Mouse (Mus musculus) layer of hippocampus, postnatal 10 days (tissue): ENCODE results near the gene Adk. TPM values are rescaled to one million over a fixed set of nuclear protein-coding genes. Genes with fewer than 3 reads are reported as not detected.
A peak's percentile ranks its signal among the peaks of the same experiment; 100 is the strongest.

Experiments
- DNase-seq, 2 experiments: peaks; one replicate each; pipeline ENCODE4 v3.0.0; 2021; ENCODE audit warnings: low spot score in 2 of 2
- total RNA-seq, 2 experiments: library from RNA; stranded (reverse); gene quantifications; 2 replicates each; pipeline ENCODE4 v1.2.3; 2021

Gene Adk
- total RNA-seq, 2 experiments from 2014 or later: 70.3 to 70.6 TPM

DNA sequence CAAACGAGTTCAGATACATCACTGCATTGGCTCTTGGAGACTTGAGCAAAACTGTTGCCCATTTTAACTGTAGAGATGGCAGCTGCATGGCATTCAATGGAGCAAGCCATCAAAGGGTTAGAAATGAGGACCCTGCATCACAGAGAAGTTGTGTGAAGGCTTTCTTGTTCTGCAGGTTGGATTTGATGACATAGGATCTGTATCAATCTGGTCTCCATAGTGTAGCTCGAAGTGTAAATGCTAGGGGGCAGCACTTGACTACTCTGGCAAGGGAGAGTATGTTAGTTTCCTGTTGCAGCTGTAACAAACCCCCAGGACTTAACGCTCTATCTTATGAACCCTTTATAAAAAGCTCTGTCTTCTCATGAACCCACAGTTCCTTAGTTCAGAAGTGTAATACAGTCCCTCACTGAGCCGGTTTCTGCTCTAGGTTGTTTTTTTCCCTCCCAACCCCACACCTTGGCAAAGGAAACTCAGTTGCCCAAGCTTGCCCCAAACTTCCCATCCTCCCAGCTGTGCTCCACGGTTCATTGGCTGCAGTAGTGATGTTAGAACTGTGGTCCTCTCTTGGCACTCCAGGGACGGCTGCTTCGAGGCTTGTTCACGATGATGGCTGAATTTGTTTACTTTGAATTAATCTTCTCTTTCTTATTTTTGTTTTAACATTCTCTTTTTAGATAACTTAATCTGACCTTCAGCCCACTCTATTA is 91.2 kb downstream of the Adk start:
- peak; percentile 53 to 54 for DNase-seq

DNA sequence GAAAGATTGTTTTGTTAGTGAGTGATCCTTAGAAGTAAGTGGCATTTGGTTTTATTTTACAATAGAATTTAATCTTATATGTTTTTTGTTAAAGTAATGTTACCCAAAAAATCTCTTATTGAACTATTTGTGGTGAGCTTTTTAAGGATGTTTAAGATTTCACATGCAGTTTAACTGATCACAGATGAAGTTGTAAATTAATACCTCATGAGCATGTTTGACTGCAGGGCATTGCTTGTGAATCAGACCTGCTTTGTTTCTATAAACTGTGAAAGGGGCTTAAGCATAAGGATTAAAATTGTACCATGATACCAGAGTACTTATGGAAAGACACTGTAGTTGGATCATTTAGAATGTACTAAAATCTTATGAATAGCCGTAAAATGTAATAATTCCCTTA is 94.8 kb downstream of the Adk start:
- no peak for DNase-seq

DNA sequence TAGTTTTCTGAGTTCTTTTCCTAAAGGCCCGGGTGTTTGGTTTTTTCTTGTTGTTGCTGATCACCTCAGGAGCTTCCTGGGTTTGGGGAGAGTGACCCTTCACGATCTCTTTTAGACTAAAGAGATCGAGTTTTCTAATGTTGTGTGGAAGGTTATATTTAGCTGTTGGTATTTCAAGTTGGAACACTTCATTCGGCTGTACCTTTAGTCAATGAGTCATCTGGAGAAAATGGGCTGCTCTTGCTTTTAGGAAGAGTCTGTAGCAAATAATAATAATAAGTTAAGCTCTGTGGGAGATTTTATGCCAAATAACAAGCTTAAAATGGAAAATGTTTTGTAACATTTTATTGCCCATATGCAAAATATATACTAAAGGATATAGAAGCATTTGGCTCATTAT is 97.9 kb downstream of the Adk start:
- DNase-seq: no peak

DNA sequence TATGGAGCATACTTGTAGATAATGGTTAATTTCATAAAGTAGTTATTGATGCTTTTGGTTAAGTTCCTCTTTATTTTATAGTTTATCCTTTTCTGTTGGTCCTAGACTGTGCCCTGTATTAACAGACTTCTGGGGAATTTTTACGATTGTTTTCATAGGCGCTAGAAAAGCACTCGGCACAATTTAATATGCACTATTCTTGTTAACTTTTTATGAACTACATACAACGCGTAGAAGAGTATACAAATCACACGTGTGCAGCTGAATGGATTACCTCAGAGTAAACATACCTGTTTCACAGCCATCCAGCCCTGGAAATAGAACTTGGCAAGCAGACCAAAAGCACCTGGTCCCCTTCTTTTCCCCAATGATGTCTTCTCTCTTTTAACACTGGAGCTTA is 99.7 kb downstream of the Adk start:
- DNase-seq: no peak

DNA sequence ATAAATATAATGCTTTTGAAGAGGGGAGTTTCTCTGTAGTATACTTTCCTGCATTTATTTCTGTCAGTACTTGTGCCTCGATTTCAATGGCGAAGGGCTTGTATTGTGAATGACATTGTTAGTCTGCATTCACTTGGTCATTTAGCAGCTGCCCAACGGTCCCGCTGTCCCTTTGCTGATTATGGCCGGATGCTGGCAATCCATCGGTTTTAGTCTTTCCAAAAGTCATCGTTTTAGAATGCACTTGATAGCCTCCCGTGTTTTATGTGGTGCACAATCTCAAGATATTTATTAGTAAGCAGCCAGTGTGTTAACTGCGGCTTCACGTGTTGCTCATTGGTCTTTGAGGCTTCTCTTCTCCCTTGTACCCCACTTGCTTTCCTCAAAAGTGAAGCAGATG is 113.3 kb downstream of the Adk start:
- no peak for DNase-seq

DNA sequence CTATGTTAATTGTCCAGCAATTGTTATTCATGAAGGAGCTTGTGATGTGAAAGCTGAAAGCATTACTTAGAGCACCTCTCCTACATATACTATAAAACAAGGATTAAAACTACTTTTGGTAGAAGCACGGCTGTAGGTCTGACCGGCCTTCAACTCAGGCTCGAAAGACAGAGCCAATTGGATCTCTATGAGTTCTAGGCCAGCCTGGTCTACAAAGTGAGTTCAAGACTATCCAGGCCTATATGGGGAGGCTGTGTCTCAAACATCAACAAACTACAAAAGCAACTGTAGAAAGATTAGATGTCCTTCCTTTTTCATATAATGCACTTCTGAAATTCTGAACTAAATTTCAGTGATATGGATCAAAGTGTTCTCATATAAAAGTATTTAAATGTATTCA is 113.7 kb downstream of the Adk start:
- no peak for DNase-seq

DNA sequence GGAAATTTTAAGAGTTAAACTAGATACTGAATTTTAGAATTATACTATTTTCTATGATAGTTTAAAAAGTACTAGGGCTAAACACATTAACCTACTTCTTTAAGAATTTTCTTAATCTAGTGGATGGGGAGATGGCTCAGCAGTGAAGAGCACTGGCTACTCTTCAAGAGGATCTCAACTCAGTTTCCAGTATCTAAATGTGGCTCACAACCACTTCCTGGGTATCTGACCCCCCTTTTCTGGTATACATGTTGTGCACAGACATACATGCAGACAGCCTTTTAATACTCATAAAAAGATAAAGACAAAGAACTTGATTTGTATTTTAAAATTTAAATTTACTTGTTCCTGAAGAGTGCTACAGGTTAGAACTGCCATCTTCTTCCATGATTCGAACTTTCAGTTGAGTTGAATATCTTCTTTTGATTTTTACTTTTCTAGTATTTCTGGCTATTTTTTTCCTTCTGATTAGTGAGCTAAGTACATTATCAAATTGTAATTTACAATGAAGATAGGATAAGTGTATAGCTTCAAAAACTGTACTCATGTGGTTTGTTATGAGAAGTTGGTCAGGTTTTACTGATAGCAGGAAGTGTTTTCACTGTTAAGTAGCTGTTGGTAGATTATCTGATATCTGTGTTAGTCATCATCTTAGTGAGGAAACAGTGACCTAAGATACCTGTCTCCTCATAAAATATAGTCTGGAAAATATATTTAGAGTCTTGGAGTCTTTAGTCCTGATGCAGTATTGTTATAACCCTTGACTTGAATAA is 121.8 kb downstream of the Adk start:
- no peak for DNase-seq

DNA sequence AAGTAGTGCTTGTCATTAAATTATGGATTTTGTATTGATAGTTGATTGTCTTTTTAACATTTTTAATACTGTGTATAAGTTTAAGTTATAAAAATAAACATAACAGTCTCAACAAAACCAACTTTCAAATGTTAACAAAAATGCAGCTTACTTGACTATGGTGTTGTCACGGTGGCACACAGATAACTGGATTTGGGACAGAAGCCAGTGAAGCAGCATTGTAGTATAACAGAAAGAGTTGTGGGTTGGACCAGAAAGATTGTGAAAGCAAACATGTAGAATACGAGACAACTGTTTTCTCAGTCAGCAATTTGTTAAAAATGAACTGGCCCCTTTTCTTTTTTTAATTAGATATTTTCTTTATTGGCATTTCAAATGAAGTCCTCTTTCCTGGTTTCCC is 122.4 kb downstream of the Adk start:
- DNase-seq: no peak

DNA sequence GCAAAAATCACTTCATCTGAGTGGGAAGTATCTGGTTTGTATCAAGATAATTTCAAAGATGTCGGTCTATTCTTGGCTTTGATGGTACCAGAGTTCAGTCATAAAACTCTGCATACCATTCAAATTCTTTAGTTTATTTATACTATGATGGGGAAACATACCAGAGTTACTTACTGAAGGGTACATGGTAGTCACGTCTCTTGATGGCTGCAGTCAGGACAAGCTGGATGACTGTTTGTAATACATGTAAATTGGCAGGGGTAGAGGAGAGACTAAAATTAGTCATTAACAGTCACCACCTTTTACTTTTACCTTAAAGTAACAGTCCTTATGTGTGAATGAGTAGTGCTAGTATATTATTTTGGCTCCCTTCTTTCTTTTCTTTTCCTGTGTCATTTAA is 125.4 kb downstream of the Adk start:
- no peak for DNase-seq

DNA sequence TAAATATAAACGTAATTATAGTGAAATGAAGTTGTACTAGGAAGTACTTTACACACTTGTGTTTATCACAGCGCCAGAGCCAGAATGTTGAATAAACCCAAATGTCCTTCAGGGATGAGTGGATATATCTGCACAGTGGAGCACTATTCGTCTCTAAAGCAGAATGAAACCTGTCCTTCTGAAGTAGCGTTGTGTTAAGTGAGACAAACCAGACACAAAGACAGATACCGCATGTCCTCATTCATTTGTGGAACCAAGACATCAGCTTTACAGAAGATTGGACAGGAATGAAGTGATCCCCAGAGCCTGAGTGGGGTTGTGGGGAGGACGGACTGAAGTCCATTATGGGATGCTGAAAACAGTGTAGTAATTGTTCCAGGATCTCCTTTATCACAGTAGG is 126.0 kb downstream of the Adk start:
- no peak for DNase-seq

DNA sequence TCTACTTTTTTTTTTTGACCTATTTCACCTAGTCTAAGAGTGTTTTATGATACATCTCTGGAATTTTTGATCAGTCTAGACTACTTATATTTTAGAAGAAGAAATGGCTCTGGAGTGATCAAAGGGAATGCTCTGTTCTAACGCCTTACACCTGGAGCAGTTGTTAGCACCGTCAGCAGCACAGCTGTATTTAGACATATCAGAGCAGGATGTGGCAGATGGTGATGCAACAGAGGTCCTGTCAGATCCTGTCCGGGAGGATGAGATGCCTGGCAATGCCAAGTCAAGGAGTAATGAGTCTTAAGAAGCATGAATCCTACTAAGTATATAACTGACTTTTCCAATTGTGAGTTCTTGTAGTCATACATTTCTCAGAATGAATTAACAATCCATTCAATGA is 128.7 kb downstream of the Adk start:
- no peak for DNase-seq

DNA sequence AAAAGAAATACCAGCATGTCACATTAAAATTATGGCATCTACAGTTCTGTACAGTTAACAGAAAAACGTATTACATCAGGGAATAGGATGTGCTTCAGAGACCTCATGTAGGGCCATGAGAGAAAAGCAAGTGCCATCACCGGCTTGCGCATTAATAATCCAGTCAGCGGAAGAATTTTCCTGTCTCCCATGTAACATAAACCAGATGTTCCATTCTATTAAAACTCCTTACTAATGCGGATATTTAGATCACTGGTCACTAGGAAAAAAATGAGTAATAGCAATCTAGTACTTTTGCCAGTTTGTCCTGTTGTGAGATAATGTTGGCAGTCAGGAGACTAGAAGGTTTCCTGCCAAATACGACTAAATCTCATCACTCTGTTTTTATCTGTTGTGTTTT is 139.6 kb downstream of the Adk start:
- no peak for DNase-seq

DNA sequence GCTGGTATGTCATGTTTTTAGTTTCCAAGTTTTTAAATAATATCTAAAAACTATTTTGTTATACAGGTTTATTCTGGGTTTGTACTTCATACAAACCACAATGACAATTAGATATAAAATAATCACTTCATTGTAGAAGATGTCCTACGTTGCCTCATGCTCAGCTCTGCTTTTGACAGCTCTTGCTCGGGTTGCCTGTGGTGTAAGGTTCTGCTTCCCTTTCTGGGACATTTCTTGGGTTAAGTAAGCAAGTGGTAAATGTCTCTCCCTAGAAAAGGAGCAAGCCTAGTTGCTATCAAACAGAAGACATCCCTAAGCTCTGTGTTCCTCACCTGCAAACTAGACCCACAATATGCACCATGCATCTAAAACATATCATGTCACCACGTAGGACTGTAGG is 140.4 kb downstream of the Adk start:
- no peak for DNase-seq

DNA sequence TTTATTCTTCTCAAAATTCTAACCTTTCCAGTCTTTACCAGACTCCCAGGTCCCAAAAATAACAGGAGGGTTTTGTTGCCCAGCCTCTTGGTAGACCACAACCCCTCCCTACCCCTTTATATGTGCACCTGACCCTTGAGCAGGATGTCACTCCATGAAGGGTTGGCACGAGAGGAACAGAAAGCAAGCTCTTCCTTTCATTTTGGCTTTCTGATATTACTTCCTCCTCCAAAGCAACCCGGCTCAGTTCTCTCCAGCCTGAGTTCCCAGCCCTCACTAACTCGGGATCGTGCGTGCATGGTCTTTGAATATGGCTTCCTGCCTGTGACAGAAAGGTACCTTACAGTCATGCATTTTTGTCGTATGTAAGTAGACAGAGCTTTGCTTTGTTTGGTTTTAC is 142.0 kb downstream of the Adk start:
- no peak for DNase-seq

DNA sequence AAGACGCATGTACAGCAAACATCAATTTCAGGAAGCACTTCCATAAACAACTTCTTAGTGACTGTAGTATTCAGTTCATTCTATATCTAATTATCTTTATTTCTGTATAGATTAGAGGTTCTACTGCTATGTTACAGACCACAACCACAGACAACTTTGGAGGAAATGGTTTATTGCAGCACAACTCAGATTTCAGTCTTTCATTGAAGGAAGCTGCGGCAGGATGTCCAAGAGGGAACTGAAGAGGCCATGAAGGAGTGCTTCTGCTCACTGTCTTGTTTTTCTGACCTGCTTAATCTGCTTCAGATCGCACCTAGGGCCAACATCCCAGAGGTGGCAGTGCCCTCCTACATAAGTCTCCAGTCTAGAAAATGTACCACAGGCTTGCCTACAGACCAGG is 148.5 kb downstream of the Adk start:
- DNase-seq: no peak

DNA sequence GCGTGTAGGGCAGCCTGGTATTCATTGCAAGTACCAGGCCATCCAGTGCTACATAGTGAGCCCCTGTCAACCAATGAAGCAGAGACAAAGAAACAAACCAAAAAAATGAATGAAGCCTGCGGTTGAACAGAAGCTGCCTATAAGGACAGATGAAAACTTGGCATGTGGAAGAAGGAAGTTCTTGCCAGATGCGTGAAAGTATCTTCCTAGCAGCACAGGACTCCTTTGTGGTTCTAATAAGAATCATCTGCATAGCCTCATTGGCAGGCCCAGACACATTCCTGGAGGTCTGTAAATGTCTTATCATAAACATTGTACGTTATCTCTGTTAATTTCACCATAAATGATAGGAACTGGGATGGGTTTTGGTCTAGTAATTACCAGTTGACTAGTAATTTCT is 154.1 kb downstream of the Adk start:
- DNase-seq: no peak

DNA sequence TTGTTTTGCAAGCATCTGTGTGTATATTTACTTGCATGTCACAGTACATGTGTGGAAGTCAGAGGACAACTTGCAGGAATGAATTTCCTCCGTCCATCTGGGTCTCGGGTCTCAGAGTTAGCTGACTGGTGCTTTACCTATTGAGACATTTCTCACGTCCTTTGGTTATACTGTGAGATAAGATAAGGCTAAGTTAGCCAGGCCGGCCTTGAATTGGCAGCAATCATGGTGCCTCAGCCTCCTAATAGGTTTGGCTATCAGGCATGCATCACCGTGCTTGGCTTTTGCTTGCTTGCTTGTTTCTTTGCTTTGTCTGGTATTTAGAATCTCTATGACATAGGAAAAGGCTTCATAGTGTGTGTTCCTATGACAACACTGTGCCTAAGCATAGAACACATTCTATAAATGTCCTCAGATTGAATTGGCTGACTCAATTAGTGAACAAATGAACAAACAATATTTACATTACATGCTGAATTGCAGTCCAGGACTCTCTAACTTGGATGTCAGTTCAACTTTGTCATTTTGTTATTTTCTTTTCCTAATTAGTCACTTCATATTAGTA is 169.3 kb downstream of the Adk start:
- DNase-seq: no peak

DNA sequence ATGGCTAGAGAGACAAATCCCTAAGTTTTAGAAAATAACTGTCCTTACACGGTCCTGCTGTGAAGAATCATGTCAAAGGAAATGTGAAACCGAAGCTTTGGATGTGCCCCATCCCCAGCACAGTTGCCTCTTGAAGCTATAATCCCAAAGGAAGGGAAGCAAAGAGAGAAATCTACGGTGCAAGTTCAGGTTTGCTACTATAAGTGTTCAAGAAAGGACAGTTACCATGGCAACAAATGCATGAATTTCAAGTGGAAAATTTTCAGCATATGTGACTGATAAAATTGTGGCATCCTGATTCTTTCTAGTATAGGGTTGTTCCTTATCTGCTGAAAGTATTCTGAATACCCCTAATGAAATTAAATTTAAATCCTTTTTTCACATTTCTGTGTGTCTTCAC is 169.8 kb downstream of the Adk start:
- DNase-seq: no peak

DNA sequence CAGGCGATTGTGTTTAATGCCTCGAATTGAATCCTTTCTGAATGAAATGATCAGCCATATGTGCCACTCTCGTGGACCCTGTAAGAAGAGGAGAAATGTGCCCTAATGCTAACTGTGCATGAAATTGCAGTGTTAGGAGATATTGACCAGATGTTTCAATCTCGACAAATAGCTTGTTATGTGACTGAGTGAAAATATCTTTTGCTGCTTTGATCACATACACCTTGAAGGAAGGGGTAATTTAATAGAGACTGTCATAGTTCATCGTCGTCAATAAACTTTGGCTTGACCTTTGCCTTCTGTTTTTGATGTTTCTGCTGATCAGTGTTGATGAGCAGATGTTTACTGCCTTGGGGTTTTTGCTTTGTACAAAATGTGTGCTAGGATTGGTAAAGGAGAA is 171.1 kb downstream of the Adk start:
- no peak for DNase-seq

DNA sequence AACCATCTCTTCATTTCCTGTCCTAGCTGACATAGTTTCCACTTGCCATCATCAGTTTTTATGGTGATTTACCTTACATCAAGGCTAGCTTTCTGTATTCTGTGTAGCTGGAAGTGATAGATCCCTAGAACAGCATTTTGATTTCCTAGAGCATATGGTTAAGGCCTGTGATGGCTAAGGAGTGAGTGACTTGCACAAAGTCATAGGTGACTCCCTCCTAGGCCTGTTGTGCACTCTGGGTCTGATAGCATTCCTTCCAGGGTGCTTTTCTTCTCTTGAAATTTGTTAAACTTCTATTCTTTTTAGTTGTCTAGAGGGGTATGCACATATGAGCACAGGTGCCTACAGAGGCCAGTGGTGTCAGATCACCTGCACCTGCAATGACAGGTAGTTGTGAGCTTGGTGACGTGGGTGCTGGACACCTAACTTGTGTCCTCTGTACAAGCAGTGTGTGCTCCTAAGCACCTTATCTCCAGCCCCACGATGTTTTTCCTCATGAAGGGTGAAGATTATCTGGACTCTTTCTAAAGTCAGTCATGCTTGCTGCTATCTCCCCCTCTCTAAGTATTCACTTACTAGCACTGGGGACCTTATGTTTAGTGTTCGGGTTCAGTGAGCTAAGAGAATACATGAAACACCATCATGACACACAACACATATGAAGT is 171.7 kb downstream of the Adk start:
- no peak for DNase-seq

DNA sequence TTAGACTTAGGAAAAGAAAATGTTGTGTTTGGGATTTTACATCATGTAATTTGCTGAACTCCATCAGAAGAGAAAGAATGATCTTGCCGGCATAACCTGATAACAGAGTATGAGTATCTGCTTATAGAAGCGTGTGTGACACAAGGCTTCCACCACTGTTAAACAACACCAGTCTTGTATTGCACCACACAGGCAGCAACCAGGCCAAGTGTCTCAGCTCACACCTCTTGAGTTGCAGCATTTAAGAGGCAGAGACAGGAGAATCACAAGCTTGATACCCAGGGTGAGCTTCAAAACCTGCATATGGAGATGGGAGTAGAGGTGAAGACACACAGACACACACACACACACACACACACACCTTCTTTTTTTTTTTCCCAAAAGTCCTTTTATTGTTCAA is 184.7 kb downstream of the Adk start:
- DNase-seq: no peak

DNA sequence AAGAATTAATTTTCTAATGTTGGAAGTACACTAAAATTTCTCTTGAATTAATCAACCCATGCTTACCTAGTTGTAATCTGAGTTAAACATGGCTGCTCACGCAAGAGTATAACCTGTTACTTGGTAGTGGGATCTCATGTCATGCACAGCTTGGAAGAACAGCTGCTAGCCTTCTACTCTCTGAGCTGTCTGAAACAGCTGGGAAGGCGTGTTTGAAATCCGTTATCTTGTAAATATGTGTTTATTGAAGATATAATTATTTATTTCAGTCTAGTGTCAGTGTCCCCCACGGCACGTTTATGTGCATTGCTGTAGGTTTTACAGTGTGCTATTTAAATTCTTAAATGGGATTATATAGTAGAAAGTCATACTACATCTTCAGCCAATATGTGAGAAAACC is 188.7 kb downstream of the Adk start:
- no peak for DNase-seq
